17 mouse cellular contexts compared by ENCODE assay signal in genomic region chr17:45279811-45280205, GRCm38 (mm10).
DNase-seq lines count a peak whose midpoint lies in the region; ATAC-seq and TF ChIP-seq lines count a peak whose summit lies in the region.
"Had no signal": no experiment of that assay in that cellular context is flagged by ENCODE, and none has a peak within 500 bp of the region (broad histone marks: within the 10 kb centered on the region; RNA-seq: fewer than 3 reads in every experiment).

No protein-coding gene starts in this region.

- peaks cover 12% of the 10 kb centered on the region for H3K4me1 ChIP-seq in forebrain, embryonic 10.5 days
- no peaks in the 10 kb centered on the region for H3K4me1 ChIP-seq in forebrain, embryonic 11.5 days (replicated peaks; ENCODE audit: control insufficient read depth, insufficient read depth, low read length)
- H3K4me1 ChIP-seq in kidney, postnatal 0 days (replicated peaks; ENCODE audit: insufficient read depth, low read length) = no peaks in the 10 kb centered on the region
- peaks cover 15% of the 10 kb centered on the region for H3K4me1 ChIP-seq in embryonic facial prominence, embryonic 15.5 days
- peaks cover 12% of the 10 kb centered on the region for H3K4me1 ChIP-seq in limb, embryonic 15.5 days
- H3K4me1 ChIP-seq: megakaryocyte, embryonic 14.5 days had no signal

- 0 out of 2 replicates have a peak overlapping the region, but pooled peaks have one; percentile 44 for H3K27ac ChIP-seq in forebrain, embryonic 10.5 days
- no peak overlapping the region for H3K27ac ChIP-seq in forebrain, embryonic 11.5 days (ENCODE audit: low read depth, low read length)
- H3K27ac ChIP-seq in kidney, postnatal 0 days = peak overlapping the region; percentile 1; the same call in 1 of the 2 replicates
- peak overlapping the region; percentile 60 for H3K27ac ChIP-seq in embryonic facial prominence, embryonic 15.5 days (replicated peaks)
- 0 out of 2 replicates have a peak overlapping the region, but pooled peaks have one; percentile 43 for H3K27ac ChIP-seq in limb, embryonic 15.5 days

- no peak overlapping the region for H3K9ac ChIP-seq in forebrain, embryonic 11.5 days (ENCODE audit: low read length)
- no peak overlapping the region for H3K9ac ChIP-seq in kidney, postnatal 0 days (ENCODE audit: low read depth, low read length)
- no peak overlapping the region for H3K9ac ChIP-seq in embryonic facial prominence, embryonic 15.5 days
- no peak overlapping the region for H3K9ac ChIP-seq in limb, embryonic 15.5 days

- H3K9me3 ChIP-seq in forebrain, embryonic 10.5 days = no peaks in the 10 kb centered on the region
- H3K9me3 ChIP-seq in forebrain, embryonic 11.5 days (ENCODE audit: control insufficient read depth, low read length) = no peaks in the 10 kb centered on the region
- H3K9me3 ChIP-seq in kidney, postnatal 0 days (replicated peaks; ENCODE audit: low read length) = no peaks in the 10 kb centered on the region
- no peaks in the 10 kb centered on the region for H3K9me3 ChIP-seq in embryonic facial prominence, embryonic 15.5 days (replicated peaks)
- no peaks in the 10 kb centered on the region for H3K9me3 ChIP-seq in limb, embryonic 15.5 days

- H3K4me2 ChIP-seq in forebrain, embryonic 11.5 days (ENCODE audit: low read depth, low read length, severe bottlenecking) = no peak overlapping the region
- peak overlapping the region; percentile 39 for H3K4me2 ChIP-seq in kidney, postnatal 0 days (ENCODE audit: low read length)
- H3K4me2 ChIP-seq in embryonic facial prominence, embryonic 15.5 days (replicated peaks) = peak overlapping the region; percentile 27; the same call in 1 of the 2 replicates
- H3K4me2 ChIP-seq in limb, embryonic 15.5 days = 0 out of 2 replicates have a peak overlapping the region, but pooled peaks have one; percentile 19
- H3K4me2 ChIP-seq: liver, embryonic 11.5 days had no signal

- no peak for ATAC-seq in forebrain, embryonic 11.5 days (replicated peaks; ENCODE audit: low FRiP score)
- no peak for ATAC-seq in kidney, postnatal 0 days (replicated peaks; ENCODE audit: low FRiP score, low read depth)
- no peak for ATAC-seq in embryonic facial prominence, embryonic 15.5 days (ENCODE audit: insufficient number of reproducible peaks, low FRiP score, low TSS enrichment, low read depth)
- no peak for ATAC-seq in limb, embryonic 15.5 days (ENCODE audit: insufficient number of reproducible peaks, low FRiP score, low TSS enrichment, low read depth)
- no peak for ATAC-seq in erythroblast, adult 5-6 weeks (replicated peaks; ENCODE audit: low FRiP score, poor library complexity, severe bottlenecking)
- ATAC-seq: lung, postnatal 0 days had no signal

- TF ChIP-seq CTCF in kidney, postnatal 0 days (IDR thresholded peaks at IDR 0.05; ENCODE audit: low read depth) = no peak

- no peaks in the 10 kb centered on the region for H3K36me3 ChIP-seq in forebrain, embryonic 10.5 days (replicated peaks)
- H3K36me3 ChIP-seq in forebrain, embryonic 11.5 days (ENCODE audit: control insufficient read depth, insufficient read depth, low read length) = no peaks in the 10 kb centered on the region
- no peaks in the 10 kb centered on the region for H3K36me3 ChIP-seq in kidney, postnatal 0 days (ENCODE audit: insufficient read depth, low read length)
- no peaks in the 10 kb centered on the region for H3K36me3 ChIP-seq in embryonic facial prominence, embryonic 15.5 days
- no peaks in the 10 kb centered on the region for H3K36me3 ChIP-seq in limb, embryonic 15.5 days

- no peak for DNase-seq in forebrain, embryonic 10.5 days (ENCODE audit: extremely low spot score, low spot score)
- no peak for DNase-seq in forebrain, embryonic 11.5 days (ENCODE audit: low spot score)
- no peak for DNase-seq in kidney, postnatal 0 days (ENCODE audit: low spot score)
- no peak for DNase-seq in kidney, postnatal 10 days
- DNase-seq in layer of hippocampus, adult 9-10 months (ENCODE audit: low spot score) = no peak
- DNase-seq: cerebellum, adult 11 months; gastrocnemius, postnatal 36 days; kidney, adult 9 months; retina, postnatal 1 day; thymus, postnatal 4 days had no signal

- WGBS in forebrain, embryonic 10.5 days = 49% methylated on average over 3 of the region's 3 CpGs
- WGBS in forebrain, embryonic 11.5 days = 50% methylated on average over 3 of the region's 3 CpGs
- 14% methylated on average over 3 of the region's 3 CpGs for WGBS in kidney, postnatal 0 days
- 22% methylated on average over 3 of the region's 3 CpGs for WGBS in embryonic facial prominence, embryonic 15.5 days
- 15% methylated on average over 3 of the region's 3 CpGs for WGBS in limb, embryonic 15.5 days

- no peaks in the 10 kb centered on the region for H3K27me3 ChIP-seq in forebrain, embryonic 10.5 days (ENCODE audit: poor library complexity, severe bottlenecking)
- H3K27me3 ChIP-seq in forebrain, embryonic 11.5 days (ENCODE audit: control insufficient read depth, insufficient read depth, low read length) = no peaks in the 10 kb centered on the region
- no peaks in the 10 kb centered on the region for H3K27me3 ChIP-seq in kidney, postnatal 0 days (ENCODE audit: insufficient read depth, low read length)
- H3K27me3 ChIP-seq in embryonic facial prominence, embryonic 15.5 days = no peaks in the 10 kb centered on the region
- peaks cover 17% of the 10 kb centered on the region for H3K27me3 ChIP-seq in limb, embryonic 15.5 days
- H3K27me3 ChIP-seq: CH12.LX had no signal

- no peak overlapping the region for H3K4me3 ChIP-seq in forebrain, embryonic 10.5 days
- H3K4me3 ChIP-seq in forebrain, embryonic 11.5 days (ENCODE audit: low read depth, low read length) = no peak overlapping the region
- H3K4me3 ChIP-seq in kidney, postnatal 0 days (replicated peaks; ENCODE audit: low read depth, low read length) = no peak overlapping the region
- no peak overlapping the region for H3K4me3 ChIP-seq in embryonic facial prominence, embryonic 15.5 days (replicated peaks)
- no peak overlapping the region for H3K4me3 ChIP-seq in limb, embryonic 15.5 days
- H3K4me3 ChIP-seq: megakaryocyte, embryonic 14.5 days had no signal
